Mouse (Mus musculus): ENCODE results near the gene Timm23. TPM values are rescaled to one million over a fixed set of nuclear protein-coding genes. Genes with fewer than 3 reads are reported as not detected.

Gene Timm23
- total and polyA plus RNA-seq, 3 experiments = 425 to 431 TPM; not detected in 1

GRCm38 (mm10) chr14:32134293-32134692, 67.4 kb downstream of the Timm23 start (continued):
- TF ChIP-seq MAZ (IDR thresholded peaks at IDR 0.05; ENCODE audit: low read depth, low read length) (no peak), GATA1 (IDR thresholded peaks at IDR 0.05; ENCODE audit: low read depth, low read length) (peak; percentile 81), MEF2A (IDR thresholded peaks at IDR 0.05; ENCODE audit: extremely low read depth, insufficient replicate concordance, low read depth, low read length, poor library complexity, severe bottlenecking) (no peak), ZNF384 (IDR thresholded peaks at IDR 0.05; ENCODE audit: low read depth, low read length) (no peak; the same call in 1 of the 2 replicates), UBTF (IDR thresholded peaks at IDR 0.05; ENCODE audit: borderline replicate concordance, insufficient read depth, low read depth, low read length) (no peak), HCFC1 (IDR thresholded peaks at IDR 0.05; ENCODE audit: low read depth, low read length) (no peak), ETS1 (IDR thresholded peaks at IDR 0.05; ENCODE audit: low read depth, low read length) (peak; percentile 90), TBP (IDR thresholded peaks at IDR 0.05; ENCODE audit: low read depth, low read length) (no peak), RCOR1 (IDR thresholded peaks at IDR 0.05; ENCODE audit: low read depth, low read length) (peak; percentile 48)

DNA sequence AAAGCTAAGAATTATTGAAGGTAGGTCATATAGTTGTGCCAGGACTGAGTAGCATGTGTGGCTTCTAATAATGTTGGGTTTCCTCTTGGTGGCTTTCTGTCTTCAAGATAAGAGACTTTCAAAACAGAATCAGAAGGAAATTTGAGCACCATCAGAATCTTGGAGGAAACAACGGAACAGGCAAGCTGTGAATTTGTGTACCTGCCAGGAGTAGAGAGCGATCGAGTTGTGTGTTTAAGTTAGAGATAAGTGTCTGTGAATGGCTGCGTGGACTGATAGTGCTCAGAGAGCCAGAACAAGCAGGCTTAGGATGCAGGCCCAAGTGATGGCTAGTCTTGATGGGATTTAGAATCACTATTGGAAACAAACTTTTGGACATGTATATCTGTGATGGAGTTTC, 69.9 kb downstream of the Timm23 start:
- H3K4me3 ChIP-seq (ENCODE audit: control insufficient read depth in 1 of 2, insufficient read depth in 1 of 2, low read depth in 2 of 2, low read length in 2 of 2) = no peak overlapping the region
- DNase-seq (ENCODE audit: low read depth, low spot score) = peak; percentile 87
- no peaks in the 10 kb centered on the region for H3K9me3 ChIP-seq (replicated peaks; ENCODE audit: insufficient read depth, low read length)
- no peak overlapping the region for H3K9ac ChIP-seq (ENCODE audit: control insufficient read depth, low read depth, low read length, poor library complexity, severe bottlenecking)
- H3K36me3 ChIP-seq (ENCODE audit: control insufficient read depth in 1 of 2, insufficient read depth in 2 of 2, low read length in 2 of 2) = peaks cover 0 to 35% of the 10 kb centered on the region in 2 experiments; a peak in 2 of 4 replicates
- no peaks in the 10 kb centered on the region for H3K27me3 ChIP-seq (ENCODE audit: control insufficient read depth in 1 of 2, insufficient read depth in 2 of 2, low read length in 2 of 2)
- no peaks in the 10 kb centered on the region for H3K79me2 ChIP-seq (ENCODE audit: control insufficient read depth, insufficient read depth, low read length, poor library complexity)
- peaks cover 29 to 42% of the 10 kb centered on the region in 2 experiments for H3K4me1 ChIP-seq (ENCODE audit: control insufficient read depth in 1 of 2, insufficient read depth in 2 of 2, low read length in 2 of 2)
- H3K27ac ChIP-seq (ENCODE audit: control insufficient read depth, low read depth, low read length) = no peak overlapping the region; the same call in 1 of the 2 replicates
- TF ChIP-seq MAZ (IDR thresholded peaks at IDR 0.05; ENCODE audit: low read depth, low read length) (no peak), CHD2 (IDR thresholded peaks at IDR 0.05; ENCODE audit: low read length) (no peak), MXI1 (IDR thresholded peaks at IDR 0.05; ENCODE audit: low read depth, low read length) (peak; percentile 74), MYB (IDR thresholded peaks at IDR 0.05; ENCODE audit: low read depth, low read length) (peak; percentile 53; the same call in 1 of the 2 replicates), TAL1 (IDR thresholded peaks at IDR 0.05; ENCODE audit: low read length) (peak; percentile 84), USF2 (IDR thresholded peaks at IDR 0.05; ENCODE audit: borderline replicate concordance in 1 of 2, insufficient read depth in 1 of 2, low read depth in 1 of 2, low read length in 2 of 2) (no peak), RAD21 (IDR thresholded peaks at IDR 0.05; ENCODE audit: low read depth, low read length) (no peak), SIN3A (IDR thresholded peaks at IDR 0.05; ENCODE audit: low read length) (peak; percentile 76), TCF12 (IDR thresholded peaks at IDR 0.05; ENCODE audit: low read depth, low read length) (peak; percentile 97), ETS1 (IDR thresholded peaks at IDR 0.05; ENCODE audit: low read depth, low read length) (peak; percentile 87), HCFC1 (IDR thresholded peaks at IDR 0.05; ENCODE audit: low read depth, low read length) (no peak), CTCF (IDR thresholded peaks at IDR 0.05 in 2 of 3, conservative IDR thresholded peaks at IDR 0.05 in 1 of 3; ENCODE audit: control insufficient read depth in 1 of 3, insufficient read depth in 1 of 3, low read depth in 2 of 3, low read length in 3 of 3, poor library complexity in 1 of 3, severe bottlenecking in 1 of 3) (no peak), POLR2AphosphoS5 (IDR thresholded peaks at IDR 0.05; ENCODE audit: borderline replicate concordance, low read depth, low read length) (no peak), USF1 (IDR thresholded peaks at IDR 0.05; ENCODE audit: low read depth, low read length) (no peak), ZMIZ1 (IDR thresholded peaks at IDR 0.05; ENCODE audit: low read depth, low read length) (no peak), BHLHE40 (IDR thresholded peaks at IDR 0.05; ENCODE audit: borderline replicate concordance, low read depth, low read length) (peak; percentile 60), GABPA (IDR thresholded peaks at IDR 0.05; ENCODE audit: low read depth, low read length) (no peak), NELFE (IDR thresholded peaks at IDR 0.05; ENCODE audit: low read depth, low read length) (no peak), MAX (IDR thresholded peaks at IDR 0.05; ENCODE audit: low read length) (peak; percentile 20; the same call in 1 of the 2 replicates), MEF2A (IDR thresholded peaks at IDR 0.05; ENCODE audit: extremely low read depth, insufficient replicate concordance, low read depth, low read length, poor library complexity, severe bottlenecking) (no peak), MYC (IDR thresholded peaks at IDR 0.05; ENCODE audit: low read depth, low read length) (peak; percentile 65), UBTF (IDR thresholded peaks at IDR 0.05; ENCODE audit: borderline replicate concordance, insufficient read depth, low read depth, low read length) (no peak), KAT2A (conservative IDR thresholded peaks at IDR 0.05; ENCODE audit: low read depth, low read length) (no peak), POLR2A (IDR thresholded peaks at IDR 0.05; ENCODE audit: control insufficient read depth in 1 of 2, insufficient read depth in 1 of 2, low read depth in 1 of 2, low read length in 2 of 2, poor library complexity in 1 of 2) (no peak), SMC3 (IDR thresholded peaks at IDR 0.05; ENCODE audit: low read depth, low read length) (no peak), E2F4 (IDR thresholded peaks at IDR 0.05; ENCODE audit: borderline replicate concordance, low read depth, low read length) (no peak), JUND (IDR thresholded peaks at IDR 0.05; ENCODE audit: low read depth, low read length) (no peak), EP300 (IDR thresholded peaks at IDR 0.05; ENCODE audit: low read depth in 1 of 2, low read length in 2 of 2) (peak; percentile 91 to 94), ELF1 (IDR thresholded peaks at IDR 0.05; ENCODE audit: low read depth, low read length) (no peak), ZKSCAN1 (IDR thresholded peaks at IDR 0.05; ENCODE audit: low read depth, low read length) (no peak), GATA1 (IDR thresholded peaks at IDR 0.05; ENCODE audit: low read depth, low read length) (peak; percentile 93), TBP (IDR thresholded peaks at IDR 0.05; ENCODE audit: low read depth, low read length) (no peak)
